Mouse (Mus musculus): ENCODE measurements at regions not wholly inside any gene's neighbourhood (a gene's known extent, or its start where the extent isn't known, plus 50 kb on each side); places are given as distances from the start of the nearest gene placed in this dataset.
A peak's percentile ranks its signal among the peaks of the same experiment; 100 is the strongest.
"Not testable (repeated sequence)": the region's sequence is repeated elsewhere in the genome, so short reads cannot be mapped to it uniquely, and the experiment has no call there.

DNA sequence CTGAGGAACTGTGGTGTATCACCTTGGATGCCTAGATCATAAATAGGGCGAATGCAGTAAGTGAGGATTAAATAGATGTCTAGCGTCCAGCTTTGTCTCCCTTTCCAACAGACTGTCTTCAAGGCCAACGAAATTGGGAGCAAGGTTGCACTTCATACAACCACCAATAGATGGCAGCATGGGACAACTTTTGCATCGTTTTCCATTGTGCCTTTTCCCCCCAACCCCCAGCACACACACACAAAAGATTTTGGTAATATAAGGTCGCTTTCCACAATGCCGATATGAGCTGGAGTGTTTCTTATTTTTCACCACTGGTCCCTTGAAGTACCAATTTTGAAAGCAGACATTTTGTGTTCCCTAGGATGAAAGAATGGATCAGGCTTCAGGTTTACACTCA, 304.7 kb downstream of the BC048507 start:
- peak; percentile 17 for DNase-seq

GRCm38 (mm10) chr13:68173456-68173855, 310.3 kb downstream of the BC048507 start:
- not testable (repeated sequence) for DNase-seq
